Mouse (Mus musculus): ENCODE data around the gene Cep41.

The Cep41 gene

GRCm38 (mm10) chr6:30673764-30674561 lies 19.6 kb downstream of the Cep41 start:
- DNase-seq (ENCODE audit: low spot score), result peak; percentile 68

- DNase-seq (ENCODE audit: low spot score), result no peak
These were observed 21.9 kb downstream of the Cep41 start for GRCm38 (mm10) chr6:30671696-30672095.

- no peak for DNase-seq (ENCODE audit: low spot score)
These were observed 26.0 kb downstream of the Cep41 start for GRCm38 (mm10) chr6:30667585-30667984.

GRCm38 (mm10) chr6:30666043-30666442 lies 27.5 kb downstream of the Cep41 start:
- no peak for DNase-seq (ENCODE audit: low spot score)

GRCm38 (mm10) chr6:30665296-30665695 lies 28.3 kb downstream of the Cep41 start:
- no peak for DNase-seq (ENCODE audit: low spot score)

GRCm38 (mm10) chr6:30664776-30665175 lies 28.8 kb downstream of the Cep41 start:
- DNase-seq (ENCODE audit: low spot score), result no peak

- no peak for DNase-seq (ENCODE audit: low spot score)
These were observed 34.9 kb downstream of the Cep41 start for GRCm38 (mm10) chr6:30658619-30659018.

- no peak for DNase-seq (ENCODE audit: low spot score)
These were observed 36.3 kb downstream of the Cep41 start for GRCm38 (mm10) chr6:30657279-30657678.

GRCm38 (mm10) chr6:30654932-30655331 lies 38.6 kb downstream of the Cep41 start:
- no peak for DNase-seq (ENCODE audit: low spot score)

- no peak for DNase-seq (ENCODE audit: low spot score)
These were observed 39.1 kb downstream of the Cep41 start for GRCm38 (mm10) chr6:30654402-30654859.

GRCm38 (mm10) chr6:30653518-30653917 lies 40.0 kb downstream of the Cep41 start:
- DNase-seq (ENCODE audit: low spot score), result no peak

- no peak for DNase-seq (ENCODE audit: low spot score)
These were observed 40.9 kb downstream of the Cep41 start for GRCm38 (mm10) chr6:30652425-30653188.

GRCm38 (mm10) chr6:30649651-30650296 lies 43.8 kb downstream of the Cep41 start:
- no peak for DNase-seq (ENCODE audit: low spot score)

GRCm38 (mm10) chr6:30645379-30645778 lies 48.2 kb downstream of the Cep41 start:
- DNase-seq (ENCODE audit: low spot score), result no peak

- no peak for DNase-seq (ENCODE audit: low spot score)
These were observed 49.1 kb downstream of the Cep41 start for GRCm38 (mm10) chr6:30644462-30644861.

- DNase-seq (ENCODE audit: low spot score), result no peak
These were observed 49.7 kb downstream of the Cep41 start for GRCm38 (mm10) chr6:30643694-30644460.

GRCm38 (mm10) chr6:30638674-30639268 lies 54.8 kb downstream of the Cep41 start, which contains the start of gene Cpa1:
TSS of gene Cpa1 (plus strand) at chr6:30639218.
- DNase-seq (ENCODE audit: low spot score), result no peak

GRCm38 (mm10) chr6:30636186-30636842 lies 57.2 kb downstream of the Cep41 start:
- no peak for DNase-seq (ENCODE audit: low spot score)

- no peak for DNase-seq (ENCODE audit: low spot score)
These were observed 58.1 kb downstream of the Cep41 start for GRCm38 (mm10) chr6:30635361-30635862.

GRCm38 (mm10) chr6:30629989-30630388 lies 63.6 kb downstream of the Cep41 start:
- DNase-seq (ENCODE audit: low spot score), result no peak

GRCm38 (mm10) chr6:30628152-30628551 lies 65.4 kb downstream of the Cep41 start:
- no peak for DNase-seq (ENCODE audit: low spot score)
